Mouse (Mus musculus) lung, postnatal 0 days (tissue): ENCODE data around the gene Ago4. TPM values are rescaled to one million over a fixed set of nuclear protein-coding genes. Genes with fewer than 3 reads are reported as not detected.

Experiments used
- ATAC-seq: fragments of 200-750 bp; cut with Nextera tagmentation; 2 replicates; pipeline ENCODE4 v1.8.0; 2017; ENCODE audit warnings: moderate library complexity
- DNase-seq: peaks from one replicate; pipeline ENCODE4 v3.0.0-alpha.2; 2016; ENCODE audit warnings: low spot score
- H3K27ac ChIP-seq: fragments of 300-500 bp; sonication (generic); 2 replicates; pipeline ENCODE4 v1.5.1; 2014; ENCODE audit warnings: antibody characterized with exemption, mild to moderate bottlenecking, low read length, mixed read lengths
- H3K27me3 ChIP-seq: fragments of 300-500 bp; sonication (generic); replicated peaks from 2 replicates; pipeline ENCODE4 v1.6.1; 2014; ENCODE audit warnings: low read length, mixed read lengths; ENCODE audit not compliant: insufficient read depth
- H3K36me3 ChIP-seq: fragments of 300-500 bp; sonication (generic); 2 replicates; pipeline ENCODE4 v1.6.1; 2014; ENCODE audit warnings: low read length, mixed read lengths; ENCODE audit not compliant: insufficient read depth
- H3K4me1 ChIP-seq: fragments of 300-500 bp; sonication (generic); 2 replicates; pipeline ENCODE4 v1.6.1; 2014; ENCODE audit warnings: antibody characterized with exemption, low read depth, low read length, mixed read lengths; ENCODE audit not compliant: insufficient read depth
- H3K4me2 ChIP-seq: fragments of 300-500 bp; sonication (generic); replicated peaks from 2 replicates; pipeline ENCODE4 v1.6.1; 2014; ENCODE audit warnings: low read depth, mild to moderate bottlenecking, low read length, moderate library complexity, mixed read lengths
- H3K4me3 ChIP-seq: fragments of 300-500 bp; sonication (generic); 2 replicates; pipeline ENCODE4 v1.5.1; 2014; ENCODE audit warnings: low read depth, low read length
- H3K9ac ChIP-seq: fragments of 300-500 bp; sonication (generic); replicated peaks from 2 replicates; pipeline ENCODE4 v1.6.1; 2014; ENCODE audit warnings: low read depth, mild to moderate bottlenecking
- H3K9me3 ChIP-seq: fragments of 300-500 bp; sonication (generic); 2 replicates; pipeline ENCODE4 v1.6.1; 2016; ENCODE audit warnings: low read length, mixed read lengths
- CTCF ChIP-seq: IDR thresholded peaks from 2 replicates; pipeline ENCODE4 v1.5.1; 2016; ENCODE audit warnings: antibody characterized with exemption, mild to moderate bottlenecking
- EP300 ChIP-seq: IDR thresholded peaks from 2 replicates; pipeline ENCODE4 v1.6.1; 2016; ENCODE audit warnings: antibody characterized with exemption, mild to moderate bottlenecking, control low read depth
- WGBS: fragments of 180-500 bp; shearing (Covaris S2); extraction: QIAGEN DNeasy Blood & Tissue Kit; methylation state at CpG from one replicate; pipeline ENCODE4 v1.1.7; 2014; 5-methylcytosine and 5-hydroxymethylcytosine counted together
- polyA plus RNA-seq: library from polyadenylated mRNA; unstranded; fragments of >200 nt; fragmentation: Nextera tagmentation; extraction: Ambion mirVana; gene quantifications from 2 replicates; pipeline ENCODE4 v1.2.1, GENCODE M21; 2015

The Ago4 gene
- polyA plus RNA-seq, 1 experiment from 2014 or later = 5.6 TPM

DNA sequence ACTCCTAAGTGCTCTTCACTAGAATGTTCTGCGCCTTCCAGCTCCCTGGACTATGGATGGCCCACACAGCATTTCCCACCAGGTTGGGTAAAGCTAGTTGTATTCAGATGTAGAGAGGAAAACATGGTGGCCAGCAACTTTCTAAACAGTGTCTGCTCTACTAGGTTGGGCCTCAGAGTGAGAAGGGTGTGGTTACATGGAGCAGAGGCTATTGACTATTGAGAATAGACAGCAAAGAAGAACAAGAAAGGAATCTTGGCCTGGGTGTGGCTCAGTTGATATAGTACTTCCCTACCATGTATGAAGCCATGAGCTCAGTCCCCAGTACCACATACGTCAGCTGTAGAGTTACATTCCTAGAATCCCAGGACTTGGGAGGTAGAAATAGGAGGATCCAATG lies 24.2 kb downstream of the Ago4 start:
- Histone ChIP-seq H3K4me3 (no peak overlapping the region), H3K4me2 (no peak overlapping the region), H3K4me1 (no peaks in the 10 kb centered on the region), H3K27me3 (no peaks in the 10 kb centered on the region), H3K36me3 (peaks cover 13% of the 10 kb centered on the region), H3K9me3 (no peaks in the 10 kb centered on the region), H3K27ac (no peak overlapping the region), H3K9ac (no peak overlapping the region)
- ATAC-seq = no peak
- no peak for DNase-seq
- WGBS = 84% methylated on average over 2 of the region's 2 CpGs
- TF ChIP-seq CTCF = no peak
- TF ChIP-seq EP300 = no peak

GRCm38 (mm10) chr4:126508110-126508899 lies 25.0 kb downstream of the Ago4 start:
- Histone ChIP-seq H3K9me3 (no peaks in the 10 kb centered on the region), H3K4me1 (no peaks in the 10 kb centered on the region), H3K4me2 (no peak overlapping the region), H3K36me3 (peaks cover 13% of the 10 kb centered on the region), H3K27me3 (no peaks in the 10 kb centered on the region), H3K4me3 (no peak overlapping the region), H3K9ac (no peak overlapping the region), H3K27ac (no peak overlapping the region)
- 64% methylated on average over 14 of the region's 14 CpGs for WGBS
- no peak for DNase-seq
- no peak for ATAC-seq
- TF ChIP-seq CTCF (no peak), EP300 (no peak)

GRCm38 (mm10) chr4:126502977-126503309 lies 30.3 kb downstream of the Ago4 start:
- H3K27ac ChIP-seq = no peak overlapping the region
- H3K4me3 ChIP-seq = no peak overlapping the region
- H3K9ac ChIP-seq = no peak overlapping the region
- H3K4me2 ChIP-seq = no peak overlapping the region
- no peaks in the 10 kb centered on the region for H3K27me3 ChIP-seq
- ATAC-seq = peak; percentile 38; the same call in 1 of the 2 replicates
- no peaks in the 10 kb centered on the region for H3K9me3 ChIP-seq
- WGBS = 59% methylated on average over 8 of the region's 8 CpGs
- TF ChIP-seq CTCF = peak; percentile 11; the same call in 1 of the 2 replicates
- no peak for TF ChIP-seq EP300
- DNase-seq = no peak
- H3K4me1 ChIP-seq = no peaks in the 10 kb centered on the region
- peaks cover 7% of the 10 kb centered on the region for H3K36me3 ChIP-seq

DNA sequence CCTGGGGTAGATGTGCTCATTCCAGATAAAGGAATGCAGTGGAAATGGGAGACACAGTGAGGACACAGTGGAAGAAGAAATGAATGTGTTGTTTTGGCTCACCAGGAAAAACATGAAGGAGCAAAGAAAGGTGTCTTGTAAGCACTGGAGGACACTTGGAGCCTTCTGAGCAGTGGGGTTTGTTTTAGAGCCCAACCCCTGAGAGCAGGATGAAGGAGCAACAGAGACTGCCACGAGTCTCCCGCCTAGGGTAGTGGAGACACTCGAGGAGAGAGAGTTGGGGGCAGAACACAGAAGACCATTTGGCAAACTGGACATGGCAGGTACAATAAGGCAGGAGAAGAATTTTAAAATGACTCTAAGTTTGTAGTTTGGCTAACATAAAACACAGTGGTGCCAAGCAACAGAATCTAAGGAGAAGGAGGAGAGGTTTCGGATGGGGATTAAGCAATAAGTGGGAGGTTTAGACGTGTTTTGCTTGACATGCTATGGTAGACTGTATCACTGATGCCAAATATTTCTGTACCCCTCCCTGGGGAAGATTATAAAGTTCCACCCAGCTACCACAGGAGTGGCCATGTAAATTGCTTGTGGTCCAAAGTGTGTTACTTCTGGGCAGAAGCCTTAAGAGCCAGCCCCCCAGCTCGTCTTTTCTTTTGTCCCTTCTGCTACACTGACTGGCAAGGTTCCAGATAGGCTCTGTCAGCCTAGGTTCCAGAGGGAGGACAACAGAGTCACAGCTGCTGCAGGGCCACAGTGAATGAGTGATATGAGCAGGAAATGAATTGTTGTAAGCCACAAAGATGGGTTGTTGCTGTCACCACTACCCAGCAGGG lies 30.9 kb downstream of the Ago4 start:
- Histone ChIP-seq H3K4me1 (no peaks in the 10 kb centered on the region), H3K27ac (no peak overlapping the region; the same call in 1 of the 2 replicates), H3K36me3 (peaks cover 4% of the 10 kb centered on the region; the same call in 1 of the 2 replicates), H3K9me3 (no peaks in the 10 kb centered on the region), H3K4me2 (no peak overlapping the region), H3K9ac (no peak overlapping the region), H3K27me3 (no peaks in the 10 kb centered on the region), H3K4me3 (no peak overlapping the region)
- DNase-seq (peak; percentile 86), ATAC-seq (peak; percentile 82)
- 38% methylated on average over 6 of the region's 6 CpGs for WGBS
- TF ChIP-seq CTCF = no peak
- no peak for TF ChIP-seq EP300

- Histone ChIP-seq H3K4me3 (no peak overlapping the region), H3K4me2 (no peak overlapping the region), H3K9ac (no peak overlapping the region), H3K9me3 (no peaks in the 10 kb centered on the region), H3K36me3 (peaks cover 5% of the 10 kb centered on the region; the same call in 1 of the 2 replicates), H3K27ac (no peak overlapping the region), H3K4me1 (no peaks in the 10 kb centered on the region), H3K27me3 (no peaks in the 10 kb centered on the region)
- DNase-seq (no peak), ATAC-seq (no peak)
- no peak for TF ChIP-seq CTCF
- no peak for TF ChIP-seq EP300
- WGBS = 76% methylated on average over 1 of the region's 1 CpGs
These were observed 34.7 kb downstream of the Ago4 start for GRCm38 (mm10) chr4:126498601-126499000.

GRCm38 (mm10) chr4:126496963-126497362 lies 36.3 kb downstream of the Ago4 start:
- H3K4me1 ChIP-seq = no peaks in the 10 kb centered on the region
- WGBS = 73% methylated on average over 2 of the region's 2 CpGs
- no peaks in the 10 kb centered on the region for H3K9me3 ChIP-seq
- peaks cover 5% of the 10 kb centered on the region; the same call in 1 of the 2 replicates for H3K36me3 ChIP-seq
- H3K27ac ChIP-seq = no peak overlapping the region
- DNase-seq (no peak), ATAC-seq (no peak)
- H3K4me3 ChIP-seq = no peak overlapping the region
- TF ChIP-seq CTCF (no peak), EP300 (no peak)
- no peak overlapping the region for H3K9ac ChIP-seq
- no peak overlapping the region for H3K4me2 ChIP-seq
- no peaks in the 10 kb centered on the region for H3K27me3 ChIP-seq
